Mouse (Mus musculus) kidney, postnatal 14 days (tissue): ENCODE results near the gene Ksr1.

Experiments used
- DNase-seq: peaks from one replicate; pipeline ENCODE4 v3.0.0; 2022; ENCODE audit warnings: mixed read lengths

Gene Ksr1

GRCm38 (mm10) chr11:79145283-79146265, 633 bp downstream of the Ksr1 start:
- peak; percentile 54 for DNase-seq

- no peak for DNase-seq
Measured at GRCm38 (mm10) chr11:79144741-79145140, 1.5 kb downstream of the Ksr1 start.

- no peak for DNase-seq
Measured at GRCm38 (mm10) chr11:79144043-79144591, 2.1 kb downstream of the Ksr1 start.

- DNase-seq, result no peak
Measured at GRCm38 (mm10) chr11:79143322-79143721, 2.9 kb downstream of the Ksr1 start.

GRCm38 (mm10) chr11:79142381-79142780, 3.8 kb downstream of the Ksr1 start:
- no peak for DNase-seq

- no peak for DNase-seq
Measured at GRCm38 (mm10) chr11:79141235-79142109, 4.7 kb downstream of the Ksr1 start.

DNA sequence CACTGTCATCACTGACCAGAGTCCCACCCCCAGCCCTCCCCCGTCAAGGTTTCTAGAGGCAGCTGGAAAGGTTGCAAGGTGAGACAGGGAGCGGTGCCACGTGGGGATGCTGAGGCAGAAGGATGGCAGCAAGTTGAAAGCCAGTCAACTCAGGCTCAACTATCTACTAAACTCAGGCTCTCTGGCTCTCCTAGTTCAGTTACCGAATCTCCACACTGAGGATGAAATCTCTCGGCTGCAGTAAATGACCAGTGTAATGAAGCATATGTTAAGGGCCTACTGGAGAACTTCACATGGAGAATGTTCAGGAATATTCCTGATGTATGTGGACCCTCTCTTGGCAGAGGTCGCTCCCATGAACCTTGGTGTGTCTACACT, 5.7 kb downstream of the Ksr1 start:
- DNase-seq, result no peak

GRCm38 (mm10) chr11:79139878-79140510, 6.2 kb downstream of the Ksr1 start:
- DNase-seq, result no peak

DNA sequence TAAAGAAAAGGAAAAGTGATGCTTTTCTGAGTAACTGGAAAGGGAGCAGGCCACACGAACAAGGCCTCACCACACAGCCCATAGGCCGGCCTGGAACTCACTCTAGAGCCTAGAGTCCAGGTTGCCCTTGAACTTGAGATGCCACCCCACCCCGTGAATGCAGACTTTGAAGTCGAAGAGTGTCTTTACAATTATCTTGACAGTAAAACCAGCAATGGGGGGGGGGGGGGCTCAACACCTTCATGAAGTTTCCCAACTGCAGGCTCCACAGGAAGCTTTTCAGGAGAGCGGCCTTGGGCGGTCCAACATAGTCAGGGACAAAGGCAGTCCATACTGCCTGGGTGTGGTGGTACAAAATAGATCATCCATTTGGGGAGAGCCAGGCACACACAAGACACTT, 7.6 kb downstream of the Ksr1 start:
- no peak for DNase-seq

- DNase-seq, result no peak
Measured at GRCm38 (mm10) chr11:79137245-79137644, 9.0 kb downstream of the Ksr1 start.

GRCm38 (mm10) chr11:79135685-79136360, 10.4 kb downstream of the Ksr1 start:
- peak; percentile 53 for DNase-seq

DNA sequence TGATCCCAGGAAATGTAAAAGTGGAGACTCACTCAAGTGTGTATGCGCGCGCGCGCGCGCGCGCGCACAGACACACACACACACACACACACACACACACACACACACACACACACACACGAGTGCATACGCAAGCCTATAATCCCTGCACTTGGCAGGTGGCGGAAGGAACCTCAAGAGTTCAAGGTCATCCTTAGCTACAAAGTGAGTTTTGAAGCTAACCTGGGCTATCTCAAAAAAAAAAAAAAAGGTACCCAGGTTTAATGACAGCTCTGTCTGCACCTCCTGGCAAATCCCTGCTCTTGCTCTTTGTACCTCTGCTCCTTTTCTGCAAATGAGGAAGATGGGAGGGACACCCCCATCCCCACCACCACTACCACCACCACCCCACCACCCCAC, 11.1 kb downstream of the Ksr1 start:
- DNase-seq, result no peak

- no peak for DNase-seq
Measured at GRCm38 (mm10) chr11:79134416-79135104, 11.6 kb downstream of the Ksr1 start.

- no peak for DNase-seq
Measured at GRCm38 (mm10) chr11:79133961-79134360, 12.2 kb downstream of the Ksr1 start.

DNA sequence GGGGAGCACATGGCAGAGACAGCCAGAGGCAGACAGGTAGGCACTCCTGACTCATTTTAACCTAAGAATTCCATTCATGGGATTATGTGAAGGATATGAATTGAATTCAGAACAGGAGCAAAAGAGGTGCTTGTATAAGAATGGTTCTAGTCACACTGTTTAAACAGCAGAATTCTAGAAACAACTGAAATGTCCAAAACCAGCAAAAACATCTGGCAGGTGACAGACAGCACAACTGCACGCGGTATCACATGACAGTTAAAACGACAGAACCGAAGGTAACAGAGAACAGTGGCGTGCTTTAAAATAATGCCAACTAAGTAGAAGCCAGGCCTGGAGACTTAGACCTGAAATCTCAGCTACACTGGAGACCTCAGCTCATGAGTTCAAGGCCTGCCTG, 13.2 kb downstream of the Ksr1 start:
- DNase-seq, result no peak

DNA sequence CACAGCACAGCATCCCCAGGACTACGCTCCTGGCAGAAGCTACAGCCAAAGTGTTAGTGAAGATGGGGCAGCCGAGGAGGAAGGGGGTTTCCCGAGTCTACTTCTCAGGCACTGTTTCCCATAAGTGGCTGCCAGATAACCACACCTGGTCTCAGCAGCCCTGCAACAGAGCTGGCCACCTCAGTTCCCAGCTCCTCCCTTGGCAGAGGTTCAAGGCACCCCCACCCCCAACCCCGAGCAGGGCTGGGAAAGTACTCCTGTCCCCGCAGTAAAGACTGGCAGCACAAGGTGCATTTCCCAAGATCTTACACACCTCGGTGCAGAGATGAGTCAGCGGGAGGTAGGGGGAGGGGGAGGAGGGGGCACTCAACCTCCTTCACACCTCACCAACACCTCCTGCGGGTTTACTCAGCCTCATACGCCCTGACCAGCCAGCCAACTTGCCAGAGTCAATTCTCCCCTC, 14.2 kb downstream of the Ksr1 start:
- no peak for DNase-seq

- DNase-seq, result no peak
Measured at GRCm38 (mm10) chr11:79129388-79130356, 16.5 kb downstream of the Ksr1 start.

DNA sequence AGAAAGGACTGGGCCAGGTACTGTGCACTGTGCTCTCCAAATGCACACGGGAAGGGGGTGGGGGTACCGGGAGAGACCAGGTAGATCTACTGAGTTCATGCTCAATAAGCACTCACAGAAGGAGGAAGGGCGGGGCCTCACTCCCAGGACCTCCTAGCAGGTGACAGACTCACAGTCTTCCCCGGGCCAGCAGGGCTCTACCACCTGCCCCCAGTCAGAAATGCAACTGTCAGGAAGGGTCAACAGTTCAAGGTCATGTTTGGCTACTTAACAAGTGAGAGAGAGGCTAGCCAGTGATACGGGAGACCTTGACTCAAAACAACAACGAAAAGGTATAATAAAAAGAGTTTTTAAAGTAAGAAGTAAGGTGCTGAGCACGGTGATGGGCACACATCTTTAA, 18.0 kb downstream of the Ksr1 start:
- no peak for DNase-seq

DNA sequence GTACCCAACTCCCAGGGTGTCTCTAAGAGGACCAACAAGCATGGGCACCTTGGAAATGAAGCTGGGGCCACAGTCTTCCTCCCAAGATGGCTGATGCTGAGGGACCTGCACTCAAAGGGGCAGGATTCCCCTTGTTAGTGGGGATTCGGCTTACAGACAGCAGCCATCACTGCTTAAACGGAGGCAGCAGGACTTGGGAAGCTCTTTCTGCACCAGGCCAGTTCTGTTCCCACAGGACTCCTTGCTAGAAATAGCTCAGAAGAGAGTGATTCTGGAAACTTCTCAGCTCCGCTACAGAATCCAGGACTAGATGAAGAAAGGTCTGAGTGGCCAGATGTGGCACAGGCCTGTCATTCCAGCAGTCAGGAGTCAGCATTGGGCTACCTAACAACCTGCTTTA, 19.2 kb downstream of the Ksr1 start:
- no peak for DNase-seq

GRCm38 (mm10) chr11:79125775-79126174, 20.4 kb downstream of the Ksr1 start:
- no peak for DNase-seq
